Mouse (Mus musculus) spleen, adult 2 months (tissue): Measurements from ENCODE around the gene Klk1b16. TPM values are rescaled to one million over a fixed set of nuclear protein-coding genes. Genes with fewer than 3 reads are reported as not detected.

Source experiments
- polyA plus RNA-seq: library from polyadenylated mRNA; depleted of rRNA; stranded (reverse); fragments of >200 nt; gene quantifications from 2 replicates; pipeline ENCODE4 v1.2.3, GENCODE M21; 2012; rRNA removed

Gene Klk1b16
- polyA plus RNA-seq, 1 experiment, result 0.06 TPM

Other genes with a start within 250 kb of the Klk1b16 start
- gene Klk15, start 203.0 kb upstream of the Klk1b16 start, polyA plus RNA-seq, result not detected in 2 replicates
- 0.18 and 0.19 TPM in 2 replicates for gene Klk1b8, start 186.1 kb upstream of the Klk1b16 start, polyA plus RNA-seq
- not detected in 2 replicates for gene Klk1b1, start 170.0 kb upstream of the Klk1b16 start, polyA plus RNA-seq
- gene Klk1b9, start 160.7 kb upstream of the Klk1b16 start, polyA plus RNA-seq, result 0.22 TPM in 1 of 2 replicates, not detected in the other
- gene Klk1b11, start 140.9 kb upstream of the Klk1b16 start, polyA plus RNA-seq, result 1.2 and 1.9 TPM in 2 replicates
- not detected in 2 replicates for gene Klk1b26, start 124.6 kb upstream of the Klk1b16 start, polyA plus RNA-seq
- 4.1 and 4.4 TPM in 2 replicates for gene Klk1b27, start 84.5 kb upstream of the Klk1b16 start, polyA plus RNA-seq
- not detected in 2 replicates for gene Klk1b21, start 34.4 kb upstream of the Klk1b16 start, polyA plus RNA-seq
- gene Klk1b22, start 24.1 kb upstream of the Klk1b16 start, polyA plus RNA-seq, result 13.3 TPM in 1 of 2 replicates, not detected in the other
- 0.75 and 1.0 TPM in 2 replicates for gene Klk1b24, start 51.5 kb downstream of the Klk1b16 start, polyA plus RNA-seq
- 0.97 and 2.0 TPM in 2 replicates for gene Klk1b3, start 61.4 kb downstream of the Klk1b16 start, polyA plus RNA-seq
- gene Klk1b4, start 70.7 kb downstream of the Klk1b16 start, polyA plus RNA-seq, result 3.0 and 6.3 TPM in 2 replicates
- 8.7 and 9.8 TPM in 2 replicates for gene Klk1b5, start 79.2 kb downstream of the Klk1b16 start, polyA plus RNA-seq
- 834 and 917 TPM in 2 replicates for gene Klk1, start 88.6 kb downstream of the Klk1b16 start, polyA plus RNA-seq
- gene Gm36864, start 99.4 kb downstream of the Klk1b16 start, polyA plus RNA-seq, result not detected in 2 replicates
- gene 1700028J19Rik, start 109.9 kb downstream of the Klk1b16 start, polyA plus RNA-seq, result 1.4 TPM in 2 replicates
- gene 2410002F23Rik, start 110.0 kb downstream of the Klk1b16 start, polyA plus RNA-seq, result 98.9 and 139 TPM in 2 replicates
- gene Acp4, start 120.6 kb downstream of the Klk1b16 start, polyA plus RNA-seq, result not detected in 2 replicates
- not detected in 2 replicates for gene Gm15517, start 124.7 kb downstream of the Klk1b16 start, polyA plus RNA-seq
- 4.0 and 5.2 TPM in 2 replicates for gene Clec11a, start 170.1 kb downstream of the Klk1b16 start, polyA plus RNA-seq
- 4.5 and 4.8 TPM in 2 replicates for gene Shank1, start 173.5 kb downstream of the Klk1b16 start, polyA plus RNA-seq
- 1.2 and 2.5 TPM in 2 replicates for gene Syt3, start 247.3 kb downstream of the Klk1b16 start, polyA plus RNA-seq
- gene 1700008O03Rik, start 249.1 kb downstream of the Klk1b16 start, polyA plus RNA-seq, result 0.40 and 0.68 TPM in 2 replicates